ENCODE assay signal across 21 mouse cellular contexts in genomic region chr1:104584123-104584522, GRCm38 (mm10).
A peak's percentile ranks its signal among the peaks of the same experiment; 100 is the strongest.
DNase-seq lines count a peak whose midpoint lies in the region; ATAC-seq and TF ChIP-seq lines count a peak whose summit lies in the region.
"Had no signal": no experiment of that assay in that cellular context is flagged by ENCODE, and none has a peak within 500 bp of the region (broad histone marks: within the 10 kb centered on the region; RNA-seq: fewer than 3 reads in every experiment).

No protein-coding gene starts in this region.

- H3K27me3 ChIP-seq in kidney, postnatal 0 days (ENCODE audit: insufficient read depth, low read length), result no peaks in the 10 kb centered on the region
- no peaks in the 10 kb centered on the region for H3K27me3 ChIP-seq in kidney, embryonic 15.5 days
- H3K27me3 ChIP-seq in Patski, result no peaks in the 10 kb centered on the region
- no peaks in the 10 kb centered on the region for H3K27me3 ChIP-seq in heart, embryonic 10.5 days (ENCODE audit: insufficient read depth, poor library complexity, severe bottlenecking)
- H3K27me3 ChIP-seq: embryonic facial prominence, embryonic 12.5 days; embryonic facial prominence, embryonic 15.5 days; forebrain, embryonic 13.5 days; forebrain, embryonic 15.5 days had no signal

- no peaks in the 10 kb centered on the region for H3K4me1 ChIP-seq in kidney, postnatal 0 days (replicated peaks; ENCODE audit: insufficient read depth, low read length)
- H3K4me1 ChIP-seq in kidney, embryonic 15.5 days, result no peaks in the 10 kb centered on the region
- no peaks in the 10 kb centered on the region for H3K4me1 ChIP-seq in heart, embryonic 10.5 days
- H3K4me1 ChIP-seq: embryonic facial prominence, embryonic 12.5 days; embryonic facial prominence, embryonic 15.5 days; forebrain, embryonic 13.5 days; forebrain, embryonic 15.5 days had no signal

- no peaks in the 10 kb centered on the region for H3K9me3 ChIP-seq in kidney, postnatal 0 days (replicated peaks; ENCODE audit: low read length)
- H3K9me3 ChIP-seq in kidney, embryonic 15.5 days (replicated peaks), result no peaks in the 10 kb centered on the region
- no peaks in the 10 kb centered on the region for H3K9me3 ChIP-seq in heart, embryonic 10.5 days
- H3K9me3 ChIP-seq: embryonic facial prominence, embryonic 12.5 days; embryonic facial prominence, embryonic 15.5 days; forebrain, embryonic 13.5 days; forebrain, embryonic 15.5 days had no signal

- TF ChIP-seq CTCF in kidney, postnatal 0 days (IDR thresholded peaks at IDR 0.05; ENCODE audit: low read depth), result no peak
- no peak for TF ChIP-seq CTCF in Patski (IDR thresholded peaks at IDR 0.05)

- peak; percentile 4 for DNase-seq in kidney, postnatal 0 days (ENCODE audit: low spot score)
- peak; percentile 89 for DNase-seq in Muller cell, postnatal 12 days (ENCODE audit: inconsistent ontology term)
- peak; percentile 15 for DNase-seq in Patski (ENCODE audit: low read depth, low spot score)
- no peak for DNase-seq in heart, embryonic 10.5 days (ENCODE audit: low spot score)
- DNase-seq in T-cell, adult 2 months (ENCODE audit: low spot score), result no peak
- DNase-seq: adrenal gland, adult 8-10 months; adrenal gland, postnatal 14 days; adrenal gland, postnatal 36 days; cerebellum, adult 11-12 months; cerebellum, adult 2 months; cerebellum, adult 9-10 months; cerebellum, postnatal 10 days; cerebellum, postnatal 25 days; embryo, embryonic 11 days; forebrain, postnatal 0 days had no signal

- no peak overlapping the region for H3K9ac ChIP-seq in kidney, postnatal 0 days (ENCODE audit: low read depth, low read length)
- H3K9ac ChIP-seq in kidney, embryonic 15.5 days, result no peak overlapping the region
- H3K9ac ChIP-seq: embryonic facial prominence, embryonic 12.5 days; embryonic facial prominence, embryonic 15.5 days; forebrain, embryonic 13.5 days; forebrain, embryonic 15.5 days; forebrain, postnatal 0 days had no signal

- CTCF ChIA-PET in Patski (lab: Charles Lee), result interaction anchor here (0.6 kb wide), 1 partner anchor 79 kb away, joined by 3 read pairs; no protein-coding TSS in a partner anchor

- ATAC-seq in kidney, postnatal 0 days (replicated peaks; ENCODE audit: low FRiP score, low read depth), result no peak
- ATAC-seq in kidney, embryonic 15.5 days (replicated peaks; ENCODE audit: low FRiP score), result no peak
- peak; percentile 82 for ATAC-seq in Patski
- ATAC-seq: activated CD4-positive, CD25-positive, alpha-beta regulatory T cell, adult 4 months; forebrain, embryonic 13.5 days; forebrain, embryonic 15.5 days; forebrain, postnatal 0 days had no signal

- H3K27ac ChIP-seq in kidney, postnatal 0 days, result no peak overlapping the region
- no peak overlapping the region for H3K27ac ChIP-seq in kidney, embryonic 15.5 days
- no peak overlapping the region for H3K27ac ChIP-seq in heart, embryonic 10.5 days
- H3K27ac ChIP-seq: embryonic facial prominence, embryonic 12.5 days; embryonic facial prominence, embryonic 15.5 days; forebrain, embryonic 13.5 days; forebrain, embryonic 15.5 days had no signal

- POLR2A ChIA-PET in Patski (lab: Charles Lee), result no interaction called here

- in situ Hi-C loops in Patski (cut with MboI; ENCODE audit: low pct_unique_long_range_greater_than_20kb), result no loop called here

- no peak overlapping the region for H3K4me3 ChIP-seq in kidney, postnatal 0 days (replicated peaks; ENCODE audit: low read depth, low read length)
- H3K4me3 ChIP-seq in kidney, embryonic 15.5 days (replicated peaks), result no peak overlapping the region
- H3K4me3 ChIP-seq in heart, embryonic 10.5 days, result no peak overlapping the region
- H3K4me3 ChIP-seq: embryonic facial prominence, embryonic 12.5 days; embryonic facial prominence, embryonic 15.5 days; forebrain, embryonic 13.5 days; forebrain, embryonic 15.5 days had no signal

- no peaks in the 10 kb centered on the region for H3K36me3 ChIP-seq in kidney, postnatal 0 days (ENCODE audit: insufficient read depth, low read length)
- H3K36me3 ChIP-seq in kidney, embryonic 15.5 days, result no peaks in the 10 kb centered on the region
- no peaks in the 10 kb centered on the region for H3K36me3 ChIP-seq in heart, embryonic 10.5 days
- H3K36me3 ChIP-seq: embryonic facial prominence, embryonic 12.5 days; embryonic facial prominence, embryonic 15.5 days; forebrain, embryonic 15.5 days had no signal

- no peak overlapping the region for H3K4me2 ChIP-seq in kidney, postnatal 0 days (ENCODE audit: low read length)
- no peak overlapping the region for H3K4me2 ChIP-seq in kidney, embryonic 15.5 days
- H3K4me2 ChIP-seq: embryonic facial prominence, embryonic 12.5 days; embryonic facial prominence, embryonic 15.5 days; forebrain, embryonic 13.5 days; forebrain, embryonic 15.5 days had no signal

- WGBS in kidney, postnatal 0 days, result 84% methylated on average over 3 of the region's 3 CpGs
- 94% methylated on average over 3 of the region's 3 CpGs for WGBS in kidney, embryonic 15.5 days
- 91% methylated on average over 3 of the region's 3 CpGs for WGBS in heart, embryonic 10.5 days

Comparison
In these comparisons a context has a peak if more than half of its experiments do, and no peak if none do; other contexts are left out.
1. DNase-seq: peak in kidney, postnatal 0 days (single experiment), Muller cell, postnatal 12 days (single experiment) and Patski (single experiment); none in heart, embryonic 10.5 days (single experiment) and T-cell, adult 2 months (single experiment).